Mouse (Mus musculus): ENCODE measurements at regions not wholly inside any gene's neighbourhood (a gene's known extent, or its start where the extent isn't known, plus 50 kb on each side); places are given as distances from the start of the nearest gene placed in this dataset.

DNA sequence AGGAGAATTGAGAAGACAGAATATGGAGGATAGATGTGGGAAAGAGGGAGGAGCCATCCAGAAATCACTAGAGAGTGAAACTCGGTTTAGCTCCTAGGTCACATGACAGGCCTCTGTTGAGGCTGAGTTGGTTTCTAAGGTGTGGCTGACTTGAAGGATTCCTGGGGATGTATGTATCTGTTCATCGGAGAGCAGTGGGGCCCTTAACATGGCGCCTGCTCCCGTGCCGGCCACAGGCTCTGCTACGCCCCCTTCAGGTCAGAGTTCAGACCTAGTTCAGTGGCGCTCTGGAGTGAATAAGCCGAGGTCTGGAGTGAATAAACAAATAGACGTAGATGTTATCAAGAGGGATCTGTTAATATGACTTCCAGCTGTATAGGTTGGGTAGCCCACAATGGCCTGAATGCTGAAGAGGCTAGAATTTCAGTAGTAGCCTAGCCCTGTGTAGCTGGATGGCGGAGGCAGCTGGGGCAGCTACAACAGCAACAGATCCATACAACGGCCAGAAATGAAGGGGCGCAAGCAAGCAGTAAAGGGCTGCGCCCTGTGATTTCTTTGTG, 239.4 kb downstream of the Gm10260 start:
- no peak for DNase-seq (ENCODE audit: low read depth)

DNA sequence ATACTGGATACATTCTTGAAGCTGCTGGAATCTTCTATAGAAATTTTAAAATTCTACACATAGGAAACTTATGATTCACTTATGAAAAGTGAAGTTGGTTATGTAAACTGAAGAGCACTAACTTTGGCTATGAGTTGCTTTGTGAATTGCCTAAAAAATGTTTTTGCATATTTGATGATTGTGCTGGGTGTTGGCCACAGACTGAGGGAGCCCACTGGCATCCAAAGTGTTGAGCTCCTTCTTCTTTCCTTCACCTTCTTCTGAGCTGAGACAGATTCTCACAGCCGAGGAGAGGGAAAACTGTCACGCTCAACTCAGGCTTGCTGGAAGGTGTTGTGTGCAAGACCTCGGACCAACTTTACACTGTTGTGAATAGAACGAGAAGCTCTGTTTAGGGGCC, 243.7 kb downstream of the Gm10260 start:
- DNase-seq (ENCODE audit: low read depth), result no peak

DNA sequence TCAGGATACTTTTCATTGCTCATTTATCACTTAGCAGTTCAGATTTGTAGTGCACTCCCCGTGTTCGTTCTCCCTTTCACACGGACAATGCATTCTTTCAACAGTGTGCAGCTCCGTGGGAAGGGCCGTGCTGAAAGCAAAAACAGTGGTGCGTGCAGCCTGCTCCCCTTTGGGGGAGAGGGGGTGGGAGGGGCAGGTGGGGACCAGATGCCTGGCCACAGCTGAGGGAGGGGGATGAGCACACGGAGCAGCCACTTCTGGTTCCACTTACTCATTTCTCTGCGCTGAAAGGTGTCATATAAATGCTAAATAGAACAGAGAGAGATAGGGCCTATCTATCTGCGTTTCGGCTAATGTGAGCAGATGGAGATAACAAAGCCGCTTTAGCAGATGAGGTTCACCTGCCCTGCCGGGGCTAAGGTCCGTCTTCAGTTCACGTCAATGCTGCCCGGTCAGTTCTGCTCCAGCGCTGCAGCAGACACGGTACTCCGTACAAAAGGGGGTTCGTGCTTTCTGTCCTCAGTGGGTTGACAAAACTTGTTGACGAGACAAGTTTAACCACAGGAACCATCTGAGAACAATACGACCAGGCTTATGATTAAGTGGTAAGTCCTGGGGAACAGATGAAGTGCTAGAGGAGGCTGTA, 245.9 kb downstream of the Gm10260 start:
- DNase-seq (ENCODE audit: low read depth), result no peak

GRCm38 (mm10) chr13:97512521-97512920, 247.9 kb downstream of the Gm10260 start:
- no peak for DNase-seq (ENCODE audit: low read depth)

- no peak for DNase-seq (ENCODE audit: low read depth)
These were observed 249.8 kb downstream of the Gm10260 start for GRCm38 (mm10) chr13:97510431-97511261.

DNA sequence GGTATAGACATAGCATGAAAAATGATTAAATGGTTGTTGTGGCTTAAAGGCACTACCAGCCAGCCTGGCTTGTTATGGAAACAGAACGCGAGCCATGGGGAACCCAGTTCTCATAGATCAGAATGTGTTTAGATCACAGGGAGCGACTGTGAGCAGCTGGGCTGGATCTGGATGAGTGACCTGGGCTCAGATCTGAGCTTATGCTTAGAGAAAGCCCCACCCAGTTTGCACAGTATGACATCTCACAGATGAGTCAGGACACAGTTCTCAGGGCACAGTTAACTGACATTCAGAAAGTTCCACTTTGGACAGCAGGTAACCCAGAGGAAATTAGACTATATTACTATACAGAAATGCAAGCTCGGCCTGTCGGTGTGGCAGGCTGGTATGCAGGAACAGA, 255.5 kb downstream of the Gm10260 start:
- no peak for DNase-seq (ENCODE audit: low read depth)

- no peak for DNase-seq (ENCODE audit: low read depth)
These were observed 256.3 kb downstream of the Gm10260 start for GRCm38 (mm10) chr13:97503955-97504739.

- DNase-seq (ENCODE audit: low read depth), result no peak
These were observed 257.0 kb downstream of the Gm10260 start for GRCm38 (mm10) chr13:97503391-97503790.

GRCm38 (mm10) chr13:97500155-97500554, 259.2 kb downstream of the Enc1 start:
- no peak for DNase-seq (ENCODE audit: low read depth)

DNA sequence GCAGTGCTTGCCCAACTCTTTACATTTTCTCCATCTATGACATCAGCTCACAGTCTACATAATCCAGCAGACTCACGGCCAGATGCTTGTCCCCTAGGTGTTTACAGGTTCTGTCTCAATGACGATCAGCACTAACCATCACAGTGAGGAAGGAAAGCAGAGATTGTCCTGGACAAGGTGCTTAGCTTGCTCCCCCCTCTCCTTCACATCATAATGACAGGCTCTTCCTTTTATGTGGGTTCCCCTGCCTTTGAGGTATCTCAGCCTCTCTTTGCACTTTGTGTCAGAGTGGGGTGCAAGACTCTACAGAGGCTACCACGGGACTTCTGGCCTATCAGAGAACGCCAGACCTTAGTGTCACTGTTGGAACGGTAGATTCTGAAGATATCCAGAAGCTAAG, 258.1 kb downstream of the Enc1 start:
- no peak for DNase-seq (ENCODE audit: low read depth)

DNA sequence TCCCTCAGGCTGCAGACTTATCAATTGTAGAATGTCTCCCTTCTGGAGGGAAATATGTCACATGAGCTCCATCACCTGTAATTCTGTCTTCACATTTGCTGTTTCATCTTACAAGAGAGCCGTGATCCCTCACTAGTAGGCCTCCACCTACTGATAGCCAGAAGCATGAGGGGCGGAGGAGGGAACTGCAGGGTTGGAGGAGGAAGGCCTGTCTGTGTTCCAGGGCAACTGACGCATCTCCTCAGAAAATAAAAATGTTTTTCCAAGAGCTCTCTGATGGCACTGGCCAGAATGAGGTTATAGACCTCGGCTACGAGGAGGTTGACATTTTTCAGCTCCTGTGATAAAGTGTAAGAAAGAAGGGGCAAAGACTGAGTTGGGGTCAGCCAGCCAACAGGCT, 257.0 kb downstream of the Enc1 start:
- DNase-seq (ENCODE audit: low read depth), result no peak

- DNase-seq (ENCODE audit: low read depth), result no peak
These were observed 253.9 kb downstream of the Enc1 start for GRCm38 (mm10) chr13:97494770-97495169.

GRCm38 (mm10) chr13:97493836-97494235, 252.9 kb downstream of the Enc1 start:
- no peak for DNase-seq (ENCODE audit: low read depth)

GRCm38 (mm10) chr13:97492958-97493735, 252.2 kb downstream of the Enc1 start:
- no peak for DNase-seq (ENCODE audit: low read depth)

DNA sequence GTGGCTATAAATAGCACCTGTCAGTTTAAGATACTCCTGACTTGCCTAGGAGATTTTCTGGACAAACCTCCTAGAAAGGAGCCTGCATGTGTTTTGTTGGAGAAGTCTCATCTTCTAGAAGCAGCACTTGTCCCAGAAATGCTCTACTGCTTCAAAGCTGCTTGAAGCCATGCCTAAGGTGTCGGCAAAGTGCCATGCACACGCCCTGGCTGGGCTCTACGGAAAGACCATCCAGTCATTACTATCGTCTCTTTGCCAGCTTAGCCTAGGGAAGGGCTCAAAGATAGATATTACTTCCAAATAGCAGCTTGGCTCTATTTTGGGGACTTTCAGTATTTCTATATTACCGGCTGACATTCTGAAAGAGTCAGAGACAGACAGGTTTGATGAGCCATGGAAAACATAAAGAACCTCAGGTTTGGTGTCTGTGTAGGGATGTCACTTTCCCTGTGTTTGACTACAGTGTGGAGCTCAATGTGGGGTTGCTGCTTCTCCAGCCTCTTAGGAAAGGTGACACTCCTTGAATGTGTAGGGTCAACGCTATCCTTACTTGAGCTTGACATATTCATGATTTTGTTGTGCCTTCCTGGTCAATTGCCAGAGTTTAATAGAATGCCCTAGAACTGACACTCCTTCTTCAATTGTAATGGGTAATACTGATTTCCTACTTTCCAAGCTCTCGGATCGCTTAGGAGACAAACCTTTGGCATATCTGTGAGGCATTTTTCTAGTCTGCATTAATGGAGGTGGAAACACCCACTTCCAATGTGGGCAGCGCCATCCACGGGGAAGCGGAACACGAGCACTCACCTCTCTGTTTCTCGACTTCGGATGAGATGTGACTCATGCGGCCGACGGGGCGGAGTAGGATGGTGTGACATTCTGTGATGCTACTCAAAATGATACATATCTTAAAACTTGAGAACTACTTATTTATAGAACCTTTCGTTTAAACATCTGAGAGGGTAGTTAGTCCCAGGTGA, 251.3 kb downstream of the Enc1 start:
- no peak for DNase-seq (ENCODE audit: low read depth)

GRCm38 (mm10) chr13:97490131-97490530, 249.2 kb downstream of the Enc1 start:
- no peak for DNase-seq (ENCODE audit: low read depth)

GRCm38 (mm10) chr13:97489721-97490120, 248.8 kb downstream of the Enc1 start:
- DNase-seq (ENCODE audit: low read depth), result no peak

- DNase-seq (ENCODE audit: low read depth), result no peak
These were observed 248.1 kb downstream of the Enc1 start for GRCm38 (mm10) chr13:97489029-97489428.

DNA sequence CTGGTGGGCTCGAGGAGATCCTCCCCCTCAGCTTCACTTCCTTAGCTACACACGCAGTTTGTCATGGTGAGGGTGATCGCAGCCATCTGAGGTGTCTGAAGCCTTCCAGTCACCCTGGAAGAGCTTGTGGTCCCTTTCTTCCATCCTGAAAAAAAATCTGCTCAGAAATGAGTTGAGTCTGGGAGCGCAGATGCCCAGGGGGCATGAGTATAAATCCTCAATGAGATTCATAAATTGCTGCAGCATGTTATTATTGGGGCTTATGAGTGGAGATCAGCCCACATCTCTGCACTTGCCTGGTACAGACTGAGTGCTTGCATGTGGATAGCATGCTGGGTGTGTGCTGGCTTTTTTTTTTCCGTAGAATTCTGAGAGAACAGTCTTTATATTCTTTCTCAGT, 247.6 kb downstream of the Enc1 start:
- DNase-seq (ENCODE audit: low read depth), result no peak

- no peak for DNase-seq (ENCODE audit: low read depth)
These were observed 247.0 kb downstream of the Enc1 start for GRCm38 (mm10) chr13:97487746-97488473.
